Mouse (Mus musculus) CH12.LX (cell line): ENCODE measurements around the gene Mrpl19.

Experiments
- CTCF ChIP-seq, 2 experiments: IDR thresholded peaks in 1 of 2; conservative IDR thresholded peaks in 1 of 2; 2 replicates each; pipeline ENCODE4 v1.5.1; 2011 to 2012; ENCODE audit warnings: low read depth in 2 of 2, low read length in 2 of 2, improper control_type of control experiment in 1 of 2, inconsistent platforms in 1 of 2, mild to moderate bottlenecking in 1 of 2, moderate library complexity in 1 of 2
- ELF1 ChIP-seq: IDR thresholded peaks from 2 replicates; pipeline ENCODE4 v1.6.1; 2014; ENCODE audit warnings: low read depth, mild to moderate bottlenecking, inconsistent platforms, low read length, improper control_type of control experiment
- MAFK ChIP-seq: IDR thresholded peaks from 2 replicates; pipeline ENCODE4 v1.6.1; 2011; ENCODE audit warnings: low read length, improper control_type of control experiment; ENCODE audit not compliant: insufficient replicate concordance
- MYC ChIP-seq: IDR thresholded peaks from 2 replicates; pipeline ENCODE4 v1.6.1; 2011; ENCODE audit warnings: low read depth, mild to moderate bottlenecking, improper control_type of control experiment, low read length
- POLR2A ChIP-seq: IDR thresholded peaks from 2 replicates; pipeline ENCODE4 v1.6.1; 2011; ENCODE audit warnings: low read depth, mild to moderate bottlenecking, improper control_type of control experiment, low read length
- SIN3A ChIP-seq: IDR thresholded peaks from 2 replicates; pipeline ENCODE4 v1.6.1; 2012; ENCODE audit warnings: low read length, improper control_type of control experiment, inconsistent platforms
- SMC3 ChIP-seq: IDR thresholded peaks from 2 replicates; pipeline ENCODE4 v1.6.1; 2011; ENCODE audit warnings: low read depth, low read length, improper control_type of control experiment
- UBTF ChIP-seq: IDR thresholded peaks from 2 replicates; pipeline ENCODE4 v1.6.1; 2012; ENCODE audit warnings: low read depth, mild to moderate bottlenecking, inconsistent platforms, low read length, improper control_type of control experiment, moderate library complexity

- TF ChIP-seq SMC3 (no peak), CTCF (conservative IDR thresholded peaks at IDR 0.05 in 1 of 2, IDR thresholded peaks at IDR 0.05 in 1 of 2; ENCODE audit: low read depth in 2 of 2, low read length in 2 of 2) (no peak), MAFK (no peak), UBTF (no peak), POLR2A (no peak), ELF1 (no peak), MYC (no peak), SIN3A (no peak)
Measured at GRCm38 (mm10) chr6:81971196-81971595, 5.4 kb upstream of the Mrpl19 start.
